Mouse (Mus musculus) ES-Bruce4 (cell line): ENCODE measurements around the gene Myo1d.

Experiments used
- EP300 ChIP-seq: IDR thresholded peaks from 2 replicates; pipeline ENCODE4 v1.6.1; 2011; ENCODE audit warnings: low read depth, low read length; ENCODE audit not compliant: insufficient read depth
- POLR2A ChIP-seq: IDR thresholded peaks from one replicate; pipeline ENCODE4 v1.8.1; 2011; ENCODE audit warnings: low read length; ENCODE audit not compliant: insufficient read depth

DNA sequence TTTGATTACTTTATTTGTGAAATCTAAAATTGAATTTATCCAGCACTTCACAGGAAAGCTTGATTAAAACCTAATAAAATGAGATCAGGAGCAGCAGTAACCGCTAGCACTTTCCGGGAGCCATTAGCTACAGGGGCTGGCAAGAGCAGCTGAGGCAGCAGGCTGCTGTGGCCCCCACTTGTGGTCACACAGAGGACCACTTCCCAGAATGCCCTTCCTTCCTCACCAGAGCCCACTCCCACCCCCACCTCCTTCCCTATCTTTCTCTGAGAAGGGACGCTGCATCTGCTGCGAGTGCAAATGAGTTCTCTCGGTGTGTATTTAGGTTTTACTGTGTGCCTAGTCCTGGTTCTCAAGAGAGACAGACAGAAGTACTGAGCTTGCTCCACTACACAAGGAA, 219.1 kb downstream of the Myo1d start:
- no peak for TF ChIP-seq POLR2A
- TF ChIP-seq EP300: no peak
